Mouse (Mus musculus) ES-Bruce4 (cell line): ENCODE measurements around the gene Abca7. TPM values are rescaled to one million over a fixed set of nuclear protein-coding genes. Genes with fewer than 3 reads are reported as not detected.

Experiments
- H3K27ac ChIP-seq: 2 replicates; pipeline ENCODE4 v1.5.1; 2012; ENCODE audit warnings: low read length, inconsistent platforms; ENCODE audit not compliant: insufficient read depth
- H3K27me3 ChIP-seq: 2 replicates; pipeline ENCODE4 v1.6.1; 2012; ENCODE audit warnings: mild to moderate bottlenecking, low read length, inconsistent platforms; ENCODE audit not compliant: control insufficient read depth, poor library complexity, insufficient read depth, severe bottlenecking
- H3K36me3 ChIP-seq: 2 replicates; pipeline ENCODE4 v1.6.1; 2012; ENCODE audit warnings: inconsistent platforms, mild to moderate bottlenecking, low read length, moderate library complexity; ENCODE audit not compliant: control insufficient read depth, poor library complexity, insufficient read depth, severe bottlenecking
- H3K4me1 ChIP-seq: one replicate; pipeline ENCODE4 v1.8.1; 2011; ENCODE audit warnings: low read length; ENCODE audit not compliant: control insufficient read depth, insufficient read depth
- H3K4me3 ChIP-seq: 2 replicates; pipeline ENCODE4 v1.5.1; 2011; ENCODE audit warnings: low read depth, mild to moderate bottlenecking, low read length
- H3K9ac ChIP-seq: 2 replicates; pipeline ENCODE4 v1.6.1; 2012; ENCODE audit warnings: low read depth, mild to moderate bottlenecking, inconsistent platforms; ENCODE audit not compliant: poor library complexity, severe bottlenecking
- H3K9me3 ChIP-seq: replicated peaks from 2 replicates; pipeline ENCODE4 v1.6.1; 2012; ENCODE audit warnings: mild to moderate bottlenecking, low read length, inconsistent platforms; ENCODE audit not compliant: control insufficient read depth, poor library complexity, insufficient read depth, severe bottlenecking
- CTCF ChIP-seq: IDR thresholded peaks from one replicate; pipeline ENCODE4 v1.8.1; 2011; ENCODE audit warnings: low read depth, low read length
- EP300 ChIP-seq: IDR thresholded peaks from 2 replicates; pipeline ENCODE4 v1.6.1; 2011; ENCODE audit warnings: low read depth, low read length; ENCODE audit not compliant: insufficient read depth
- POLR2A ChIP-seq: IDR thresholded peaks from one replicate; pipeline ENCODE4 v1.8.1; 2011; ENCODE audit warnings: low read length; ENCODE audit not compliant: insufficient read depth
- polyA plus RNA-seq: library from polyadenylated mRNA; stranded (reverse); fragments of >200 nt; gene quantifications from 2 replicates; pipeline ENCODE4 v1.2.4, GENCODE M21; 2011; ENCODE audit warnings: low read depth; ENCODE audit not compliant: missing spikeins, insufficient read depth, insufficient read length

Gene Abca7
- polyA plus RNA-seq, 1 experiment: 10.6 TPM

GRCm38 (mm10) chr10:80016931-80017330 lies 20.6 kb downstream of the Abca7 start:
- H3K27ac ChIP-seq: no peak overlapping the region

DNA sequence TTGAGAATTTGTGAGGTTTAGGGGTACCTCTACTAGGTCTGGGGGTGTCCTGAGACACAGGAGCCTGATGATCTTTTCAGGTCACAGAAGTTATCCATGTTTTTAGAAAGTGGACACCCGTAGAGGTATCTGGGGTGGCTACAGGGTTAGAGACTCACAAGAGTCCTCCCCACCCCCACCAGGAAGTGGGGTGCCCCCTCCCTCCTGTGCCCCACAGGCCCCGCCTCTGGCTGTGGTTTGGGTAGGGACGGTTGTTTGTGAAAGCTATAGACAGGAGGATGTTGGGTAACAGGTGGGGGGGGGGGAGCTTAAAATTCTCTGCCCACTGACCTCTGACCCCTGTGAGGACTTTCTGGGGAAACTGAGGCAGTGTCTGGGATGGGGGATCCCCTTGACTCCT lies 21.1 kb downstream of the Abca7 start:
- H3K9ac ChIP-seq: no peak overlapping the region
- no peaks in the 10 kb centered on the region for H3K27me3 ChIP-seq
- peaks cover 8% of the 10 kb centered on the region for H3K4me1 ChIP-seq
- H3K27ac ChIP-seq: no peak overlapping the region
- no peak overlapping the region for H3K4me3 ChIP-seq
- H3K9me3 ChIP-seq: no peaks in the 10 kb centered on the region
- no peak for TF ChIP-seq EP300
- no peak for TF ChIP-seq POLR2A
- no peak for TF ChIP-seq CTCF
- no peaks in the 10 kb centered on the region for H3K36me3 ChIP-seq

More at GRCm38 (mm10) chr10:80016931-80017330, 20.6 kb downstream of the Abca7 start:
- Histone ChIP-seq H3K9ac (no peak overlapping the region), H3K27me3 (no peaks in the 10 kb centered on the region), H3K4me3 (no peak overlapping the region), H3K36me3 (no peaks in the 10 kb centered on the region), H3K9me3 (no peaks in the 10 kb centered on the region), H3K4me1 (peaks cover 8% of the 10 kb centered on the region)
- no peak for TF ChIP-seq CTCF
- no peak for TF ChIP-seq POLR2A
- TF ChIP-seq EP300: no peak

DNA sequence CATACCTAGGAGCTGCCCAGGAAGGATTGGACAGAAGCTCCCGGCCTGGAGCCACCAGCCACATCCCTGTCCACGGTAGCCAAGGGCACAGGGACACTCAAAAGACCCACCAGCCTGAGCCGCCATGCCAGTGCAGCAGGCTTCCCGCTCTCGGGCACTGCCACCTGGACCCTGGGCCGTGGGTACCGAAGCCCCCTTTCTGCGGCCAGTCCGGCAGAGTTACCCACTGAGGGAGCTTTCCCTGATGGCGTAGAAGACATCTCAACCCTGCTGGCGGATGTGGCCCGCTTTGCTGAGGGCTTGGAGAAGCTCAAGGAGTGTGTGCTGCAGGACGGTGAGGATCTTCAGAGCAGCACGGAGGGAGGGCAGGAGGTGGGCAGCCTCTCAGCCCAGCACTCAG lies 21.5 kb downstream of the Abca7 start:
- Histone ChIP-seq H3K9me3 (no peaks in the 10 kb centered on the region), H3K4me3 (no peak overlapping the region), H3K36me3 (no peaks in the 10 kb centered on the region), H3K27ac (no peak overlapping the region), H3K27me3 (no peaks in the 10 kb centered on the region), H3K4me1 (peaks cover 8% of the 10 kb centered on the region), H3K9ac (no peak overlapping the region)
- TF ChIP-seq CTCF (no peak), EP300 (no peak), POLR2A (no peak)

DNA sequence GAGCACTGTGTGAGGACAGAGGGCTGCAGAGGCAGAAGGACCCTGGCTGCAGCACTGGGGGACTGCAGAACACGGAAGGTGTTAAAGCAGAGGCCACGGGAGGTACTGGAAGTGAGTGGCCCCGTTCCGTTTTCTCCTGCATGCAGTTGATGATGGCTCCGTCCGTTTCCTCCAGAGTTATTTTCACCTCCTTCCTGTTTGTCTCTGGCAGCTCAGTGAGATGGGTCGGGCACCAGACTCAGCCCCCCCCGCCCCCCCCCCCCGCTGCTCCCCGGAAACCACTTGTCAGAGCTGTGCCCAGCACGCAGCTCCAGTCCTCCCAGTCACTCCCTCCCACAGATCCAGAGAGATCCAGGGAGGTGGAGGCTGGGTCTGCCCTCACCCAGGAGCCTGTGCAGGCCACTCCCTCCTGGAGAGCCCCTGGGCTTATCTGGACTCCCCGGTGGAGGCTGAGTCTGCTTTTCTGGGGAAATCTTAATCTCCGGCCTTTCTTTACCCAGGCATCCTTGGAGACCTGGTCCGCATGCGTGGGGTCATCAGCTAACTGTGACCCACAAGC lies 22.5 kb downstream of the Abca7 start:
- H3K4me3 ChIP-seq: no peak overlapping the region
- TF ChIP-seq EP300 (no peak), CTCF (no peak), POLR2A (no peak)
- H3K9me3 ChIP-seq: no peaks in the 10 kb centered on the region
- peaks cover 4% of the 10 kb centered on the region for H3K4me1 ChIP-seq
- no peaks in the 10 kb centered on the region for H3K27me3 ChIP-seq
- no peak overlapping the region for H3K9ac ChIP-seq
- H3K27ac ChIP-seq: no peak overlapping the region
- no peaks in the 10 kb centered on the region for H3K36me3 ChIP-seq

DNA sequence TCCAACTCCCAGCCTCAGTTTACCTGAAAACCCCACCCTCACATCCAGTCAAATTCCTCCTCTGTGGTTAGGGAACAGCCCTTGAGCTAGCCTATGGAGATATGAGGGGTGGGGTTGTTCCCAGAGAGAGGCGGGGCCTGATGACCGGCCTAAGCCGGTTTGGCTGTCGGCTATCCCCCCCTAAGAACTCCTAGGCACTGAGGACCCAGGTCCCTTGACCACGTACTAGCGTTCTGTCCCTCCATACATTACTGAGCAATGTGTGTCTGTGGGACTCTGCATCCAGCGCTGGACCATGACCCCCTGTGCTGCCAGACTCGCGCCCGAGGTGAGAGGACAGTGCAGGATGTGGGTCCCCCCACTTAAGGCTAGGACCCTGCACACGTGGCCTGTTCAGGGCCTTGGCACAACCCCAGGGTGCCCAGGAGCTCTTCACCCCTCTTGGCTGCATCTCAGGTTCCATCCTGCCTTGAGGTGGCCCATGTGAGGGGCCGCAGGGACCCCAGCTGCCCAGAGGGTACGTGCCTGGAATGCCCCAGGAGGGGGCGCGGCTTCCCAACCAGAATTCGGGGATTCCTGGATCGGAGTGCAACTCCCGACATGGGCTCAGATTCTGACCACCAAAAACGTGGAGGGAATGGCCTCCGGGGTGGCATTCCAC lies 23.3 kb downstream of the Abca7 start:
- Histone ChIP-seq H3K9ac (no peak overlapping the region), H3K9me3 (no peaks in the 10 kb centered on the region), H3K4me3 (peak overlapping the region; percentile 54), H3K27me3 (no peaks in the 10 kb centered on the region), H3K4me1 (peaks cover 4% of the 10 kb centered on the region), H3K27ac (no peak overlapping the region), H3K36me3 (no peaks in the 10 kb centered on the region)
- TF ChIP-seq POLR2A: no peak
- TF ChIP-seq CTCF: no peak
- TF ChIP-seq EP300: no peak

- peak overlapping the region; percentile 54 for H3K4me3 ChIP-seq
- no peak overlapping the region for H3K27ac ChIP-seq
- TF ChIP-seq POLR2A: no peak
- no peak for TF ChIP-seq EP300
- no peak for TF ChIP-seq CTCF
- H3K27me3 ChIP-seq: no peaks in the 10 kb centered on the region
- no peak overlapping the region for H3K9ac ChIP-seq
- no peaks in the 10 kb centered on the region for H3K9me3 ChIP-seq
- H3K36me3 ChIP-seq: no peaks in the 10 kb centered on the region
- H3K4me1 ChIP-seq: peaks cover 4% of the 10 kb centered on the region
Observed at GRCm38 (mm10) chr10:80020191-80020590, 23.9 kb downstream of the Abca7 start.
